In genomic region chr17:33952879-33953278, GRCm38 (mm10) we compare ENCODE assay signal across 10 mouse cellular contexts. TPM values are rescaled to one million over a fixed set of nuclear protein-coding genes. Genes with fewer than 3 reads are reported as not detected.
DNase-seq lines count a peak whose midpoint lies in the region; ATAC-seq lines count a peak whose summit lies in the region.
"Had no signal": no experiment of that assay in that cellular context is flagged by ENCODE, and none has a peak within 500 bp of the region (broad histone marks: within the 10 kb centered on the region; RNA-seq: fewer than 3 reads in every experiment).

No protein-coding gene starts in this region.

- H3K9me3 ChIP-seq in liver, embryonic 11.5 days (ENCODE audit: control insufficient read depth, low read length) = no peaks in the 10 kb centered on the region
- H3K9me3 ChIP-seq in embryonic facial prominence, embryonic 11.5 days (replicated peaks; ENCODE audit: control insufficient read depth, low read length) = no peaks in the 10 kb centered on the region
- no peaks in the 10 kb centered on the region for H3K9me3 ChIP-seq in hindbrain, embryonic 13.5 days
- H3K9me3 ChIP-seq in midbrain, embryonic 16.5 days (replicated peaks; ENCODE audit: control insufficient read depth, low read length, poor library complexity, severe bottlenecking) = no peaks in the 10 kb centered on the region

- H3K27ac ChIP-seq in liver, embryonic 11.5 days (ENCODE audit: low read depth, low read length) = peak overlapping the region; percentile 90
- no peak overlapping the region for H3K27ac ChIP-seq in embryonic facial prominence, embryonic 11.5 days (replicated peaks; ENCODE audit: low read depth, low read length)
- H3K27ac ChIP-seq in hindbrain, embryonic 13.5 days = 0 out of 2 replicates have a peak overlapping the region, but pooled peaks have one; percentile 23
- H3K27ac ChIP-seq in midbrain, embryonic 16.5 days (ENCODE audit: low read length) = no peak overlapping the region

- peak overlapping the region; percentile 85 for H3K4me3 ChIP-seq in liver, embryonic 11.5 days (ENCODE audit: low read depth, low read length)
- no peak overlapping the region; the same call in 1 of the 2 replicates for H3K4me3 ChIP-seq in embryonic facial prominence, embryonic 11.5 days (ENCODE audit: low read depth, low read length)
- H3K4me3 ChIP-seq in hindbrain, embryonic 13.5 days = no peak overlapping the region
- H3K4me3 ChIP-seq in midbrain, embryonic 16.5 days (ENCODE audit: low read depth, low read length) = no peak overlapping the region

- no peaks in the 10 kb centered on the region for H3K27me3 ChIP-seq in liver, embryonic 11.5 days (replicated peaks; ENCODE audit: control insufficient read depth, insufficient read depth, low read length)
- H3K27me3 ChIP-seq in embryonic facial prominence, embryonic 11.5 days (ENCODE audit: control insufficient read depth, insufficient read depth, low read length) = no peaks in the 10 kb centered on the region
- H3K27me3 ChIP-seq in hindbrain, embryonic 13.5 days = no peaks in the 10 kb centered on the region
- no peaks in the 10 kb centered on the region for H3K27me3 ChIP-seq in midbrain, embryonic 16.5 days (ENCODE audit: control insufficient read depth, insufficient read depth, low read depth, low read length)

- peak overlapping the region; percentile 100 for H3K4me2 ChIP-seq in liver, embryonic 11.5 days
- no peak overlapping the region for H3K4me2 ChIP-seq in embryonic facial prominence, embryonic 11.5 days (ENCODE audit: low read depth, low read length)
- no peak overlapping the region for H3K4me2 ChIP-seq in hindbrain, embryonic 13.5 days
- H3K4me2 ChIP-seq in midbrain, embryonic 16.5 days (ENCODE audit: low read length) = no peak overlapping the region

- no peak for DNase-seq in liver, embryonic 11.5 days (ENCODE audit: low spot score)
- DNase-seq in liver = no peak
- DNase-seq in embryonic facial prominence, embryonic 11.5 days (ENCODE audit: low spot score) = no peak
- DNase-seq: kidney, postnatal 14 days; right cerebral cortex, postnatal 4 days; thymus, postnatal 25 days had no signal

- H3K4me1 ChIP-seq in liver, embryonic 11.5 days (replicated peaks; ENCODE audit: control insufficient read depth, insufficient read depth, low read length) = peaks cover 50% of the 10 kb centered on the region
- H3K4me1 ChIP-seq in embryonic facial prominence, embryonic 11.5 days (ENCODE audit: control insufficient read depth, insufficient read depth, low read length) = peaks cover 16% of the 10 kb centered on the region
- peaks cover 80% of the 10 kb centered on the region for H3K4me1 ChIP-seq in hindbrain, embryonic 13.5 days (replicated peaks)
- H3K4me1 ChIP-seq in midbrain, embryonic 16.5 days (ENCODE audit: control insufficient read depth, insufficient read depth, low read length) = peaks cover 57% of the 10 kb centered on the region

- peak overlapping the region; percentile 97 for H3K9ac ChIP-seq in liver, embryonic 11.5 days (ENCODE audit: low read depth, low read length)
- H3K9ac ChIP-seq in embryonic facial prominence, embryonic 11.5 days (replicated peaks; ENCODE audit: low read length) = peak overlapping the region; percentile 30; the same call in 1 of the 2 replicates
- peak overlapping the region; percentile 97; the same call in 1 of the 2 replicates for H3K9ac ChIP-seq in hindbrain, embryonic 13.5 days
- 0 out of 2 replicates have a peak overlapping the region, but pooled peaks have one; percentile 11 for H3K9ac ChIP-seq in midbrain, embryonic 16.5 days (ENCODE audit: low read depth, low read length)

- H3K36me3 ChIP-seq in liver, embryonic 11.5 days (ENCODE audit: control insufficient read depth, insufficient read depth, low read length) = peaks cover 34% of the 10 kb centered on the region
- peaks cover 3% of the 10 kb centered on the region for H3K36me3 ChIP-seq in embryonic facial prominence, embryonic 11.5 days (replicated peaks; ENCODE audit: control insufficient read depth, insufficient read depth, low read depth, low read length)
- H3K36me3 ChIP-seq in hindbrain, embryonic 13.5 days = peaks cover 54% of the 10 kb centered on the region
- H3K36me3 ChIP-seq in midbrain, embryonic 16.5 days (ENCODE audit: control insufficient read depth, insufficient read depth, low read length) = peaks cover 15% of the 10 kb centered on the region; the same call in 1 of the 2 replicates

- WGBS in liver, embryonic 11.5 days = 64% methylated on average over 4 of the region's 4 CpGs
- WGBS in embryonic facial prominence, embryonic 11.5 days = 89% methylated on average over 4 of the region's 4 CpGs
- WGBS in hindbrain, embryonic 13.5 days = 84% methylated on average over 4 of the region's 4 CpGs
- WGBS in midbrain, embryonic 16.5 days = 87% methylated on average over 4 of the region's 4 CpGs

- ATAC-seq in liver, embryonic 11.5 days (replicated peaks; ENCODE audit: low FRiP score) = no peak
- ATAC-seq in embryonic facial prominence, embryonic 11.5 days (replicated peaks; ENCODE audit: insufficient number of reproducible peaks, low FRiP score, low TSS enrichment, low read depth) = no peak
- ATAC-seq in hindbrain, embryonic 13.5 days (ENCODE audit: low FRiP score) = no peak
- ATAC-seq in midbrain, embryonic 16.5 days = no peak
- ATAC-seq in monocyte, adult 5-6 weeks (replicated peaks; ENCODE audit: insufficient number of reproducible peaks, low FRiP score, low TSS enrichment, poor library complexity, severe bottlenecking) = no peak
- no peak for ATAC-seq in megakaryocyte progenitor cell, adult 5-6 weeks (replicated peaks; ENCODE audit: poor library complexity)

RNA-seq across cellular contexts. Expression of gene B3galt4, which starts 1.6 kb away (rescaled TPM):
- 2.9 and 3.5 TPM in 2 replicates for polyA plus RNA-seq in liver, embryonic 11.5 days (2014; fragmentation: Nextera tagmentation; extraction: Ambion mirVana)
- 2.9 and 3.2 TPM in 2 replicates for polyA plus RNA-seq in embryonic facial prominence, embryonic 11.5 days (2014; fragmentation: Nextera tagmentation; extraction: Ambion mirVana)
- 12.2 TPM in 2 replicates for polyA plus RNA-seq in hindbrain, embryonic 13.5 days (2015; fragmentation: Nextera tagmentation; extraction: Ambion mirVana)
- 15.2 and 16.6 TPM in 2 replicates for polyA plus RNA-seq in midbrain, embryonic 16.5 days (2015; fragmentation: Nextera tagmentation; extraction: Ambion mirVana)
- total RNA-seq in monocyte, adult 5-6 weeks (2017) = 2.6 to 4.6 TPM (median 3.5 TPM) in 3 replicates
- total RNA-seq in megakaryocyte progenitor cell, adult 5-6 weeks (2015) = 1.1 and 2.7 TPM in 2 replicates
- 5.8 and 7.6 TPM in 2 replicates for total RNA-seq in megakaryocyte progenitor cell, adult 5-6 weeks (2017)

RNA-seq across cellular contexts. Expression of gene Vps52, which starts 2.7 kb away (rescaled TPM):
- 47.2 and 49.1 TPM in 2 replicates for polyA plus RNA-seq in liver, embryonic 11.5 days (2014; fragmentation: Nextera tagmentation; extraction: Ambion mirVana)
- polyA plus RNA-seq in embryonic facial prominence, embryonic 11.5 days (2014; fragmentation: Nextera tagmentation; extraction: Ambion mirVana) = 26.9 and 27.7 TPM in 2 replicates
- polyA plus RNA-seq in hindbrain, embryonic 13.5 days (2015; fragmentation: Nextera tagmentation; extraction: Ambion mirVana) = 69.6 and 69.9 TPM in 2 replicates
- 78.3 and 80.5 TPM in 2 replicates for polyA plus RNA-seq in midbrain, embryonic 16.5 days (2015; fragmentation: Nextera tagmentation; extraction: Ambion mirVana)
- total RNA-seq in monocyte, adult 5-6 weeks (2017) = 16.8 to 32.7 TPM (median 25.1 TPM) in 3 replicates
- 16.6 and 19.1 TPM in 2 replicates for total RNA-seq in megakaryocyte progenitor cell, adult 5-6 weeks (2015)
- total RNA-seq in megakaryocyte progenitor cell, adult 5-6 weeks (2017) = 13.7 and 15.7 TPM in 2 replicates

RNA-seq across cellular contexts. Expression of gene Rps18, which starts 2.9 kb away (rescaled TPM):
- 2,164 and 2,343 TPM in 2 replicates for polyA plus RNA-seq in liver, embryonic 11.5 days (2014; fragmentation: Nextera tagmentation; extraction: Ambion mirVana)
- polyA plus RNA-seq in embryonic facial prominence, embryonic 11.5 days (2014; fragmentation: Nextera tagmentation; extraction: Ambion mirVana) = 1,395 and 1,560 TPM in 2 replicates
- 928 and 950 TPM in 2 replicates for polyA plus RNA-seq in hindbrain, embryonic 13.5 days (2015; fragmentation: Nextera tagmentation; extraction: Ambion mirVana)
- 620 and 627 TPM in 2 replicates for polyA plus RNA-seq in midbrain, embryonic 16.5 days (2015; fragmentation: Nextera tagmentation; extraction: Ambion mirVana)
- 765 to 894 TPM (median 817 TPM) in 3 replicates for total RNA-seq in monocyte, adult 5-6 weeks (2017)
- 3,964 and 4,103 TPM in 2 replicates for total RNA-seq in megakaryocyte progenitor cell, adult 5-6 weeks (2015)
- 1,202 and 1,622 TPM in 2 replicates for total RNA-seq in megakaryocyte progenitor cell, adult 5-6 weeks (2017)

RNA-seq across cellular contexts. Expression of gene Wdr46, which starts 12.4 kb away (rescaled TPM):
- polyA plus RNA-seq in liver, embryonic 11.5 days (2014; fragmentation: Nextera tagmentation; extraction: Ambion mirVana) = 62.6 and 67.0 TPM in 2 replicates
- polyA plus RNA-seq in embryonic facial prominence, embryonic 11.5 days (2014; fragmentation: Nextera tagmentation; extraction: Ambion mirVana) = 25.2 and 28.6 TPM in 2 replicates
- 24.3 and 25.2 TPM in 2 replicates for polyA plus RNA-seq in hindbrain, embryonic 13.5 days (2015; fragmentation: Nextera tagmentation; extraction: Ambion mirVana)
- 19.2 TPM in 2 replicates for polyA plus RNA-seq in midbrain, embryonic 16.5 days (2015; fragmentation: Nextera tagmentation; extraction: Ambion mirVana)
- total RNA-seq in monocyte, adult 5-6 weeks (2017) = 11.1 to 17.8 TPM (median 16.3 TPM) in 3 replicates
- 43.7 and 53.1 TPM in 2 replicates for total RNA-seq in megakaryocyte progenitor cell, adult 5-6 weeks (2015)
- total RNA-seq in megakaryocyte progenitor cell, adult 5-6 weeks (2017) = 64.4 and 65.4 TPM in 2 replicates

RNA-seq across cellular contexts. Expression of gene Pfdn6, which starts 12.7 kb away (rescaled TPM):
- polyA plus RNA-seq in liver, embryonic 11.5 days (2014; fragmentation: Nextera tagmentation; extraction: Ambion mirVana) = 266 and 286 TPM in 2 replicates
- polyA plus RNA-seq in embryonic facial prominence, embryonic 11.5 days (2014; fragmentation: Nextera tagmentation; extraction: Ambion mirVana) = 202 and 211 TPM in 2 replicates
- 186 and 199 TPM in 2 replicates for polyA plus RNA-seq in hindbrain, embryonic 13.5 days (2015; fragmentation: Nextera tagmentation; extraction: Ambion mirVana)
- polyA plus RNA-seq in midbrain, embryonic 16.5 days (2015; fragmentation: Nextera tagmentation; extraction: Ambion mirVana) = 186 and 191 TPM in 2 replicates
- total RNA-seq in monocyte, adult 5-6 weeks (2017) = 88.1 to 107 TPM (median 98.7 TPM) in 3 replicates
- 124 and 132 TPM in 2 replicates for total RNA-seq in megakaryocyte progenitor cell, adult 5-6 weeks (2015)
- total RNA-seq in megakaryocyte progenitor cell, adult 5-6 weeks (2017) = 144 and 218 TPM in 2 replicates

Comparison
In these comparisons a context has a peak if more than half of its experiments do, and no peak if none do; other contexts are left out.
1. H3K27ac ChIP-seq: peak in liver, embryonic 11.5 days (single experiment) and hindbrain, embryonic 13.5 days (single experiment); none in embryonic facial prominence, embryonic 11.5 days (single experiment) and midbrain, embryonic 16.5 days (single experiment).
2. H3K9ac ChIP-seq: peak in every context shown above with its lines; median percentile 97 in liver, embryonic 11.5 days; 97 in hindbrain, embryonic 13.5 days; 30 in embryonic facial prominence, embryonic 11.5 days; 11 in midbrain, embryonic 16.5 days.